ENCODE assay signal across 29 mouse cellular contexts in genomic region chr4:133179258-133179657, GRCm38 (mm10). TPM values are rescaled to one million over a fixed set of nuclear protein-coding genes. Genes with fewer than 3 reads are reported as not detected.
"Had no signal": no experiment of that assay in that cellular context is flagged by ENCODE, and none has a peak within 500 bp of the region (broad histone marks: within the 10 kb centered on the region; RNA-seq: fewer than 3 reads in every experiment).

No protein-coding gene starts in this region.

- H3K9me3 ChIP-seq: heart, embryonic 13.5 days; heart, embryonic 15.5 days; hindbrain, embryonic 13.5 days; hindbrain, embryonic 15.5 days; kidney, embryonic 15.5 days; limb, embryonic 13.5 days; limb, embryonic 15.5 days; liver, embryonic 15.5 days had no signal

- DNase-seq: gastrocnemius, postnatal 10 days; gastrocnemius, postnatal 36 days; heart, adult 18-20 months; heart, postnatal 14 days; heart, postnatal 36 days; kidney, adult 11 months; kidney, adult 2 months; kidney, adult 9 months; kidney, postnatal 14 days; kidney, postnatal 36 days; layer of hippocampus, adult 9-11 months; layer of hippocampus, postnatal 36 days; left cerebral cortex, postnatal 4 days had no signal

- H3K36me3 ChIP-seq: hindbrain, embryonic 15.5 days had no signal

- H3K9ac ChIP-seq: heart, embryonic 13.5 days; heart, embryonic 15.5 days; hindbrain, embryonic 13.5 days; hindbrain, embryonic 15.5 days; kidney, embryonic 15.5 days; limb, embryonic 13.5 days; limb, embryonic 15.5 days; liver, embryonic 15.5 days had no signal

- H3K4me3 ChIP-seq: heart, embryonic 13.5 days; heart, embryonic 15.5 days; hindbrain, embryonic 13.5 days; hindbrain, embryonic 15.5 days; kidney, embryonic 15.5 days; limb, embryonic 13.5 days; limb, embryonic 15.5 days; liver, embryonic 15.5 days had no signal

- ATAC-seq: hindbrain, postnatal 0 days; intestine, embryonic 16.5 days had no signal

- H3K27me3 ChIP-seq: heart, embryonic 13.5 days; heart, embryonic 15.5 days; hindbrain, embryonic 13.5 days; hindbrain, embryonic 15.5 days; kidney, embryonic 15.5 days; limb, embryonic 13.5 days; limb, embryonic 15.5 days; liver, embryonic 15.5 days had no signal

- H3K27ac ChIP-seq: heart, embryonic 13.5 days; heart, embryonic 15.5 days; hindbrain, embryonic 13.5 days; hindbrain, embryonic 15.5 days; hindbrain, postnatal 0 days; kidney, embryonic 15.5 days; kidney, postnatal 0 days; limb, embryonic 13.5 days; limb, embryonic 15.5 days had no signal

- H3K4me2 ChIP-seq: heart, embryonic 11.5 days; heart, embryonic 13.5 days; heart, embryonic 15.5 days; hindbrain, embryonic 13.5 days; hindbrain, embryonic 15.5 days; kidney, embryonic 15.5 days; limb, embryonic 13.5 days; limb, embryonic 15.5 days had no signal

RNA-seq across cellular contexts. Expression of gene Cd164l2, which starts 32.7 kb away (rescaled TPM):
- total RNA-seq: gastrocnemius, adult 18-20 months; gastrocnemius, postnatal 10 days; heart, adult 18-20 months; heart, postnatal 14 days; hematopoietic stem cell, adult 5-6 weeks had no signal
- polyA plus RNA-seq: liver, embryonic 15.5 days had no signal

RNA-seq across cellular contexts. Expression of gene Gpr3, which starts 33.1 kb away (rescaled TPM):
- total RNA-seq: gastrocnemius, adult 18-20 months; gastrocnemius, postnatal 10 days; gastrocnemius, postnatal 36 days; heart, adult 18-20 months had no signal
- polyA plus RNA-seq: intestine, embryonic 14.5 days; limb, embryonic 15.5 days; liver, embryonic 11.5 days; liver, embryonic 15.5 days had no signal
